In genomic region chr8:85521332-85521731, GRCm38 (mm10) we compare ENCODE assay signal across 20 mouse cellular contexts. TPM values are rescaled to one million over a fixed set of nuclear protein-coding genes. Genes with fewer than 3 reads are reported as not detected.
DNase-seq lines count a peak whose midpoint lies in the region; ATAC-seq lines count a peak whose summit lies in the region.
"Had no signal": no experiment of that assay in that cellular context is flagged by ENCODE, and none has a peak within 500 bp of the region (broad histone marks: within the 10 kb centered on the region; RNA-seq: fewer than 3 reads in every experiment).

No protein-coding gene starts in this region.

- peaks cover 8% of the 10 kb centered on the region for H3K4me1 ChIP-seq in heart, embryonic 12.5 days (replicated peaks)
- H3K4me1 ChIP-seq: forebrain, embryonic 12.5 days; limb, embryonic 15.5 days; neural tube, embryonic 13.5 days had no signal

- H3K4me2 ChIP-seq in heart, embryonic 12.5 days: no peak overlapping the region
- H3K4me2 ChIP-seq: forebrain, embryonic 12.5 days; heart, embryonic 13.5 days; limb, embryonic 15.5 days; neural tube, embryonic 13.5 days had no signal

- peaks cover 21% of the 10 kb centered on the region; the same call in 1 of the 2 replicates for H3K36me3 ChIP-seq in heart, embryonic 12.5 days

- WGBS in heart, embryonic 12.5 days: 85% methylated on average over 8 of the region's 8 CpGs

- no peak overlapping the region for H3K27ac ChIP-seq in heart, embryonic 12.5 days (ENCODE audit: poor library complexity, severe bottlenecking)
- H3K27ac ChIP-seq: forebrain, embryonic 12.5 days; heart, embryonic 13.5 days; limb, embryonic 15.5 days; neural tube, embryonic 13.5 days had no signal

- intact Hi-C loops in gastrocnemius, postnatal 14 days (cut with DNase I; ENCODE audit: low total_unique reads): no loop called here
- intact Hi-C loops in heart, postnatal 36 days (cut with DNase I): loop anchor here (10.0 kb wide), 2 partner anchors 143 to 207 kb away; no protein-coding TSS in a partner anchor

- no peak for ATAC-seq in heart, embryonic 12.5 days (ENCODE audit: insufficient number of reproducible peaks, low FRiP score)
- no peak for ATAC-seq in cerebellum, adult (ENCODE audit: insufficient number of reproducible peaks, low FRiP score, low TSS enrichment)
- ATAC-seq: liver, postnatal 0 days had no signal

- no peak overlapping the region for H3K9ac ChIP-seq in heart, embryonic 12.5 days
- H3K9ac ChIP-seq: forebrain, embryonic 12.5 days; heart, embryonic 13.5 days; limb, embryonic 15.5 days; liver, postnatal 0 days; neural tube, embryonic 13.5 days had no signal

- no peaks in the 10 kb centered on the region for H3K27me3 ChIP-seq in heart, embryonic 12.5 days (replicated peaks)
- H3K27me3 ChIP-seq: forebrain, embryonic 12.5 days; heart, embryonic 13.5 days; limb, embryonic 15.5 days; neural tube, embryonic 13.5 days had no signal

- peak; percentile 74 to 81 for DNase-seq in heart, adult 18-20 months
- DNase-seq in adrenal gland, postnatal 36 days: peak; percentile 52 to 57
- peak; percentile 70 for DNase-seq in gastrocnemius, postnatal 14 days
- DNase-seq in heart, postnatal 36 days: peak; percentile 48 to 61
- DNase-seq in spleen, postnatal 4 days (ENCODE audit: low spot score in 2 of 2): no peak
- DNase-seq: cerebellum, adult 11-12 months; cerebellum, postnatal 36 days; kidney, adult 8-10 months; kidney, postnatal 25 days; liver, postnatal 0 days; lung, postnatal 14 days; midbrain, embryonic 14.5 days; right cerebral cortex, adult 18-20 months; thymus, postnatal 36 days had no signal

- H3K9me3 ChIP-seq in heart, embryonic 12.5 days (replicated peaks): no peaks in the 10 kb centered on the region
- H3K9me3 ChIP-seq: forebrain, embryonic 12.5 days; heart, embryonic 13.5 days; limb, embryonic 15.5 days; neural tube, embryonic 13.5 days had no signal

- no peak overlapping the region for H3K4me3 ChIP-seq in heart, embryonic 12.5 days
- H3K4me3 ChIP-seq: forebrain, embryonic 12.5 days; heart, embryonic 13.5 days; limb, embryonic 15.5 days; neural tube, embryonic 13.5 days had no signal

RNA-seq across cellular contexts. Expression of gene Gpt2, which starts 29.0 kb away (rescaled TPM):
- total RNA-seq in heart, adult 18-20 months (2021): 10 to 100 TPM; 33.3 to 37.5 TPM
- 10.3 and 11.7 TPM in 2 replicates for polyA plus RNA-seq in heart, embryonic 12.5 days (2016; fragmentation: Nextera tagmentation; extraction: Ambion mirVana)
- total RNA-seq in adrenal gland, postnatal 36 days (2021): 100 to 1,000 TPM in 1 of 2 experiments, 10 to 100 TPM in 1; 65.0 to 339 TPM
- total RNA-seq in gastrocnemius, postnatal 14 days (2021): 100 to 1,000 TPM in 1 of 2 experiments, 10 to 100 TPM in 1; 74.7 to 129 TPM
- 10 to 100 TPM; 37.8 to 41.5 TPM for total RNA-seq in heart, postnatal 36 days (2021)

RNA-seq across cellular contexts. Expression of gene Dnaja2, which starts 33.8 kb away (rescaled TPM):
- 100 to 1,000 TPM; 284 to 287 TPM for total RNA-seq in heart, adult 18-20 months (2021)
- 152 and 154 TPM in 2 replicates for polyA plus RNA-seq in heart, embryonic 12.5 days (2016; fragmentation: Nextera tagmentation; extraction: Ambion mirVana)
- total RNA-seq in adrenal gland, postnatal 36 days (2021): 100 to 1,000 TPM; 174 to 175 TPM
- total RNA-seq in gastrocnemius, postnatal 14 days (2021): 100 to 1,000 TPM; 177 to 178 TPM
- 100 to 1,000 TPM; 256 to 272 TPM for total RNA-seq in heart, postnatal 36 days (2021)

Comparison
In these comparisons a context has a peak if more than half of its experiments do, and no peak if none do; other contexts are left out.
1. DNase-seq: peak in heart, adult 18-20 months (2 of 2), adrenal gland, postnatal 36 days (2 of 2), gastrocnemius, postnatal 14 days (single experiment) and heart, postnatal 36 days (2 of 2); none in spleen, postnatal 4 days (0 of 2).